Mouse (Mus musculus) A20 (cell line): ENCODE data around the gene Gm11733.

Experiments
- DNase-seq: peaks from one replicate; pipeline ENCODE4 v3.0.0-alpha.2; 2011; ENCODE audit warnings: low read depth, low spot score

The Gm11733 gene

GRCm38 (mm10) chr11:117535491-117536304 lies 51.5 kb downstream of the Gm11733 start:
- DNase-seq, result no peak

DNA sequence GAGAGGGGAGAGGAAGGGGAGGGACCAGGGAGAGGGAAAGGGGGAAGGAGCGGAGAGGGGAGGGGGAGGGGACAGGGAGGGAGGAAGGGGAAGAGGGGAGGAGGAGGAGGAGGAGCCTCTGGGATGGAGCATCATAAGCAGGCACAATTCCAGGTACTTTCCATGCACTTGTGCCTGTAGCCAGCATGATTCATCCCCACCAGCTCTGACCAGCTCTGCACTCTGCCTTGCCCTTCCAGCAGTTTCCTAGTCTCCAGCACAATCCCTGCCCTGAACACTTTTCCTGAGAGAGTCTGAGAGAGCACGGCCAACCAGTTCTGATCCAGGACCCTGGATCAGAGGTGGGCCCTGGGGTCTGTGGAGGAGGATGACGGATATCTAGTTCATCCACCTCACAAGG lies 52.4 kb downstream of the Gm11733 start:
- no peak for DNase-seq
